Mouse (Mus musculus): ENCODE data around the gene Colq. TPM values are rescaled to one million over a fixed set of nuclear protein-coding genes. Genes with fewer than 3 reads are reported as not detected.
A peak's percentile ranks its signal among the peaks of the same experiment; 100 is the strongest.
"Not testable (repeated sequence)": the region's sequence is repeated elsewhere in the genome, so short reads cannot be mapped to it uniquely, and the experiment has no call there.

Colq gene
- polyA plus RNA-seq, 1 experiment: not detected

- no peaks in the 10 kb centered on the region for H3K27me3 ChIP-seq (ENCODE audit: control insufficient read depth, insufficient read depth, low read length, poor library complexity, severe bottlenecking)
- no peaks in the 10 kb centered on the region for H3K36me3 ChIP-seq (ENCODE audit: control insufficient read depth, insufficient read depth, low read length, poor library complexity, severe bottlenecking)
- H3K9me3 ChIP-seq (replicated peaks; ENCODE audit: control insufficient read depth, insufficient read depth, low read length, poor library complexity, severe bottlenecking): no peaks in the 10 kb centered on the region
- no peak overlapping the region for H3K9ac ChIP-seq (ENCODE audit: low read depth, poor library complexity, severe bottlenecking)
- no peak overlapping the region for H3K4me3 ChIP-seq (ENCODE audit: low read depth, low read length)
- TF ChIP-seq EP300 (IDR thresholded peaks at IDR 0.05; ENCODE audit: insufficient read depth, low read depth, low read length): no peak
- TF ChIP-seq CTCF (IDR thresholded peaks at IDR 0.05; ENCODE audit: low read depth, low read length): no peak
- TF ChIP-seq POLR2A (IDR thresholded peaks at IDR 0.05; ENCODE audit: insufficient read depth, low read length): no peak
- H3K4me1 ChIP-seq (ENCODE audit: control insufficient read depth, insufficient read depth, low read length): no peaks in the 10 kb centered on the region
- no peak overlapping the region for H3K27ac ChIP-seq (ENCODE audit: insufficient read depth, low read length)
Measured at GRCm38 (mm10) chr14:31617204-31617603, 26.1 kb upstream of the Colq start.

GRCm38 (mm10) chr14:31613671-31614070 is 22.5 kb upstream of the Colq start:
- Histone ChIP-seq H3K27ac (ENCODE audit: insufficient read depth, low read length) (no peak overlapping the region), H3K36me3 (ENCODE audit: control insufficient read depth, insufficient read depth, low read length, poor library complexity, severe bottlenecking) (no peaks in the 10 kb centered on the region), H3K27me3 (ENCODE audit: control insufficient read depth, insufficient read depth, low read length, poor library complexity, severe bottlenecking) (no peaks in the 10 kb centered on the region), H3K4me3 (ENCODE audit: low read depth, low read length) (no peak overlapping the region), H3K9me3 (replicated peaks; ENCODE audit: control insufficient read depth, insufficient read depth, low read length, poor library complexity, severe bottlenecking) (no peaks in the 10 kb centered on the region), H3K4me1 (ENCODE audit: control insufficient read depth, insufficient read depth, low read length) (no peaks in the 10 kb centered on the region), H3K9ac (ENCODE audit: low read depth, poor library complexity, severe bottlenecking) (no peak overlapping the region)
- TF ChIP-seq CTCF (IDR thresholded peaks at IDR 0.05; ENCODE audit: low read depth, low read length) (no peak), POLR2A (IDR thresholded peaks at IDR 0.05; ENCODE audit: insufficient read depth, low read length) (no peak), EP300 (IDR thresholded peaks at IDR 0.05; ENCODE audit: insufficient read depth, low read depth, low read length) (no peak)

DNA sequence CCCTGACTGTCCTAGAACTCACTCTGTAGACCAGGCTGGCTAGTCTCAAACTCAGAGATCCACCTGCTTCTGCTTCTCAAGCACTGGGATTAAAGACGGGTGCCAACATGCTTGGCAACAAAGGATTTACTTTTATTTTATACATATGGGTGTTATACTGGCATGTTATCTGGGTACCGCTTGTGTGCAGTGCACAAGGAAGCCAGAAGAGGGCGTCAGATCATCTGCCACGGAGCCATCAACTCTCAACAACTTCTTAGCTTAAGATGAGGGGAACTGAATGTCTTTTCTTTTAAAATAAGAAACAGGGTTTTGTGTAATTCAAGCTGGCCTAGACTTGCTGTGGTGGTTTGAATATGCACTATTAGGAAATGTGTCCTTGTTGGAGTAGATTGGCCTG is 20.8 kb upstream of the Colq start:
- H3K27ac ChIP-seq (ENCODE audit: insufficient read depth, low read length): no peak overlapping the region
- no peaks in the 10 kb centered on the region for H3K36me3 ChIP-seq (ENCODE audit: control insufficient read depth, insufficient read depth, low read length, poor library complexity, severe bottlenecking)
- H3K9me3 ChIP-seq (replicated peaks; ENCODE audit: control insufficient read depth, insufficient read depth, low read length, poor library complexity, severe bottlenecking): no peaks in the 10 kb centered on the region
- TF ChIP-seq CTCF (IDR thresholded peaks at IDR 0.05; ENCODE audit: low read depth, low read length) (peak; percentile 45), POLR2A (IDR thresholded peaks at IDR 0.05; ENCODE audit: insufficient read depth, low read length) (no peak), EP300 (IDR thresholded peaks at IDR 0.05; ENCODE audit: insufficient read depth, low read depth, low read length) (no peak)
- no peaks in the 10 kb centered on the region for H3K4me1 ChIP-seq (ENCODE audit: control insufficient read depth, insufficient read depth, low read length)
- no peaks in the 10 kb centered on the region for H3K27me3 ChIP-seq (ENCODE audit: control insufficient read depth, insufficient read depth, low read length, poor library complexity, severe bottlenecking)
- no peak overlapping the region for H3K4me3 ChIP-seq (ENCODE audit: low read depth, low read length)
- no peak overlapping the region for H3K9ac ChIP-seq (ENCODE audit: low read depth, poor library complexity, severe bottlenecking)

- no peaks in the 10 kb centered on the region for H3K36me3 ChIP-seq (ENCODE audit: control insufficient read depth, insufficient read depth, low read length, poor library complexity, severe bottlenecking)
- no peak overlapping the region for H3K4me3 ChIP-seq (ENCODE audit: low read depth, low read length)
- H3K4me1 ChIP-seq (ENCODE audit: control insufficient read depth, insufficient read depth, low read length): no peaks in the 10 kb centered on the region
- no peak overlapping the region for H3K27ac ChIP-seq (ENCODE audit: insufficient read depth, low read length)
- no peak for TF ChIP-seq POLR2A (IDR thresholded peaks at IDR 0.05; ENCODE audit: insufficient read depth, low read length)
- TF ChIP-seq CTCF (IDR thresholded peaks at IDR 0.05; ENCODE audit: low read depth, low read length): peak; percentile 79
- no peak for TF ChIP-seq EP300 (IDR thresholded peaks at IDR 0.05; ENCODE audit: insufficient read depth, low read depth, low read length)
- H3K9ac ChIP-seq (ENCODE audit: low read depth, poor library complexity, severe bottlenecking): no peak overlapping the region
- H3K9me3 ChIP-seq (replicated peaks; ENCODE audit: control insufficient read depth, insufficient read depth, low read length, poor library complexity, severe bottlenecking): no peaks in the 10 kb centered on the region
- H3K27me3 ChIP-seq (ENCODE audit: control insufficient read depth, insufficient read depth, low read length, poor library complexity, severe bottlenecking): no peaks in the 10 kb centered on the region
Measured at GRCm38 (mm10) chr14:31605514-31605913, 14.4 kb upstream of the Colq start.

DNA sequence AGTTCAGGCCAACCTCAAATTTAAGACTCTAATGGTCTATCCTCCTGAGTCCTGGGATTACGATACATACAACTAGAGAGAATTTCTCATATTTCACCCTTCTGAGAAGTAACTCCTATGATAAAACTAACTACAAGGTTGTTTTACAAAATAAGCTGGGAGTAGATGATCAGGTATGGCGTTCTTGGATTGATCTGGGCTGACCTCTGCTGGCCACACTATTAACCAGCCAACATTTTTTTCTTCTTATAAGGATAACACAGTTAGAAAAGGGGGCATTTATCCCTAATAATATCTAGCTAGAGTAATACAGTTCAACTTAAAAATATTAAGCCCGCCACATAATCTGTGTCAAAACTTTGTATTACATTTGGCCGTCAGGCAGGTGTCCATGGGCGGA is 13.8 kb upstream of the Colq start:
- Histone ChIP-seq H3K27ac (ENCODE audit: insufficient read depth, low read length) (no peak overlapping the region), H3K4me3 (ENCODE audit: low read depth, low read length) (no peak overlapping the region), H3K4me1 (ENCODE audit: control insufficient read depth, insufficient read depth, low read length) (no peaks in the 10 kb centered on the region), H3K9ac (ENCODE audit: low read depth, poor library complexity, severe bottlenecking) (no peak overlapping the region), H3K36me3 (ENCODE audit: control insufficient read depth, insufficient read depth, low read length, poor library complexity, severe bottlenecking) (no peaks in the 10 kb centered on the region), H3K27me3 (ENCODE audit: control insufficient read depth, insufficient read depth, low read length, poor library complexity, severe bottlenecking) (no peaks in the 10 kb centered on the region), H3K9me3 (replicated peaks; ENCODE audit: control insufficient read depth, insufficient read depth, low read length, poor library complexity, severe bottlenecking) (no peaks in the 10 kb centered on the region)
- TF ChIP-seq CTCF (IDR thresholded peaks at IDR 0.05; ENCODE audit: low read depth, low read length) (no peak), POLR2A (IDR thresholded peaks at IDR 0.05; ENCODE audit: insufficient read depth, low read length) (no peak), EP300 (IDR thresholded peaks at IDR 0.05; ENCODE audit: insufficient read depth, low read depth, low read length) (no peak)

DNA sequence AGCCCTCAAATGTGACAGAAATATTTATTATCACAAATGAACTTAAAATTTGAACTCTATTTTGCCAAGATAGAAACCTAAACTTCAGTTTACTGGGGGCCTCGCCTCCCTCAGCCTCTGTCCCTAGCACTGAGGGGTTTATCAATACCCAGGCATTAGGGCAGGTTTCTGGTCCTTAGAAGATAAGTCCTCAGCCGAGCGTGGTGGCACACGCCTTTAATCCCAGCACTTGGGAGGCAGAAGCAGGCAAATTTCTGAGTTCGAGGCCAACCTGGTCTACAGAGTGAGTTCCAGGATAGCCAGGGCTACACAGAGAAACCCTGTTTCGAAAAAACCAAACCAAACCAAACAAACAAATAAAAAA is 11.5 kb upstream of the Colq start:
- H3K27me3 ChIP-seq (ENCODE audit: control insufficient read depth, insufficient read depth, low read length, poor library complexity, severe bottlenecking); H3K27ac ChIP-seq (ENCODE audit: insufficient read depth, low read length); H3K4me1 ChIP-seq (ENCODE audit: control insufficient read depth, insufficient read depth, low read length); H3K9me3 ChIP-seq (replicated peaks; ENCODE audit: control insufficient read depth, insufficient read depth, low read length, poor library complexity, severe bottlenecking); H3K4me3 ChIP-seq (ENCODE audit: low read depth, low read length); H3K36me3 ChIP-seq (ENCODE audit: control insufficient read depth, insufficient read depth, low read length, poor library complexity, severe bottlenecking); H3K9ac ChIP-seq (ENCODE audit: low read depth, poor library complexity, severe bottlenecking): not testable (repeated sequence)

Data from ES-Bruce4 (cell line).